Mouse (Mus musculus): Measurements from ENCODE around the gene Slamf9.
A peak's percentile ranks its signal among the peaks of the same experiment; 100 is the strongest.

Gene Slamf9

GRCm38 (mm10) chr1:172514213-172514529 lies 39.0 kb downstream of the Slamf9 start:
- no peak for DNase-seq (ENCODE audit: low spot score in 2 of 2)

- DNase-seq (ENCODE audit: low spot score in 2 of 2) = no peak
These were observed 39.6 kb downstream of the Slamf9 start for GRCm38 (mm10) chr1:172514551-172515268.

- no peak for DNase-seq (ENCODE audit: low spot score in 2 of 2)
These were observed 40.2 kb downstream of the Slamf9 start for GRCm38 (mm10) chr1:172515396-172515795.

GRCm38 (mm10) chr1:172518013-172518412 lies 42.9 kb downstream of the Slamf9 start:
- no peak for DNase-seq (ENCODE audit: low spot score in 2 of 2)

- DNase-seq (ENCODE audit: low spot score in 2 of 2) = no peak
These were observed 44.5 kb downstream of the Slamf9 start for GRCm38 (mm10) chr1:172519644-172520043.

- peak; percentile 52 to 83 for DNase-seq (ENCODE audit: low spot score in 2 of 2)
These were observed 45.6 kb downstream of the Slamf9 start, which contains the start of gene Cfap45 for GRCm38 (mm10) chr1:172520576-172521440. TSS of gene Cfap45 (plus strand) at chr1:172520801.

- DNase-seq (ENCODE audit: low spot score in 2 of 2) = no peak
These were observed 47.4 kb downstream of the Slamf9 start for GRCm38 (mm10) chr1:172522524-172522923.

GRCm38 (mm10) chr1:172523699-172524101 lies 48.5 kb downstream of the Slamf9 start:
- no peak for DNase-seq (ENCODE audit: low spot score in 2 of 2)

- no peak for DNase-seq (ENCODE audit: low spot score in 2 of 2)
These were observed 50.0 kb downstream of the Slamf9 start for GRCm38 (mm10) chr1:172525027-172525764.

- DNase-seq (ENCODE audit: low spot score in 2 of 2) = no peak
These were observed 50.8 kb downstream of the Slamf9 start for GRCm38 (mm10) chr1:172525971-172526370.

- no peak for DNase-seq (ENCODE audit: low spot score in 2 of 2)
These were observed 51.4 kb downstream of the Slamf9 start for GRCm38 (mm10) chr1:172526380-172527081.

- no peak for DNase-seq (ENCODE audit: low spot score in 2 of 2)
These were observed 52.3 kb downstream of the Slamf9 start for GRCm38 (mm10) chr1:172527431-172527830.

Data from left cerebral cortex, adult 9 months (tissue).